Mouse (Mus musculus) neutrophil, adult 65 days (primary cell): ENCODE measurements around the gene Adgrg4. TPM values are rescaled to one million over a fixed set of nuclear protein-coding genes. Genes with fewer than 3 reads are reported as not detected.

Source experiments
- total RNA-seq: library from RNA; stranded (reverse); gene quantifications from 2 replicates; pipeline ENCODE4 v1.2.4, GENCODE M21; 2023

Gene Adgrg4
- total RNA-seq = not detected in 2 replicates

DNA sequence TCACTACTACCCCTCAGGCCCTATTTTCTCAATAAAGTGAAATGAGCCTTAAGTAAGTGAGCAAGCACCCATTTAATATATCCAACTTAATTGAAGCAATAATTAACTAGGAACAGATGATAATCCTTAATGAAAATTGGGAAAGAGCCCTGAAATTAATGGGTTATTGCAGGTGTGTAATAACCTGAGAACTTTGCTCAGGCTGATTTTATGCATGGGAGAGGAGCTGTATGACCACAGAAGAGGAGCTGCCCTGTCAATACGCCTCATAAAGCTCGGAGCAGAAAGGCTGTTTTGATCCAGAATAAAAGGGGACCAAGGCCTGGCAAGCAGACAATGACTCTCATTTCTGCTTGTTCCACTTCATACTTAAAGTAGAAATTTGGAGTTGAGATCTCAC, at the start of gene Adgrg4:
Gene Adgrg4, plus strand, starts transcription at position 301 of the 400 bp plus-strand sequence.

GRCm38 (mm10) chrX:56821765-56822603, 48.0 kb upstream of the Adgrg4 start, which contains the start of gene Map7d3:
TSS of gene Map7d3 (minus strand) at chrX:56822326.

DNA sequence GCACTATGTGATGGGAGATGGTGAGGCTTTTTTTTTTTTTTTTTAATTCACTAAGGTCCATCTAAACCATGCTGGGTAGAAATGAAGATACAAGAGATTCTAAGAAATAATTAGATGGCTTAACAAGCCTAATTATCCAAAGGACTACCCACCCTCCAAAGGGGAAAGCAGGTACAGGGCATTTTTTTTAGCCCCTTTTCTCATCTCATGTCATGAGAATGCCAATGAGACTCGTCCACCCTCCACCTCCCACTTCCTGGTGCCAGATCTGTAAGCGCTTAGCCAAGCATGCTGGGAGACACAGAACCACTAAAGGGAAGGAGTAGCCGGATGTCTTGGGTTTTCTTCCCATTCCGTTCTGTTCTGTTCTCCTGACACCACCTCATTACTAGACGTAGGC, 172.8 kb downstream of the Adgrg4 start, which contains the start of gene Brs3:
Gene Brs3, plus strand, starts transcription at position 301 of the 400 bp plus-strand sequence.

Other genes with a start within 250 kb of the Adgrg4 start
- gene Fhl1, start 138.4 kb upstream of the Adgrg4 start, total RNA-seq = 0.27 and 1.1 TPM in 2 replicates
- gene Map7d3, start 47.8 kb upstream of the Adgrg4 start, total RNA-seq = 0.95 and 1.1 TPM in 2 replicates
- gene Brs3, start 172.9 kb downstream of the Adgrg4 start, total RNA-seq = not detected in 2 replicates
- gene Htatsf1, start 183.4 kb downstream of the Adgrg4 start, total RNA-seq = 14.9 and 19.6 TPM in 2 replicates
- gene Vgll1, start 217.9 kb downstream of the Adgrg4 start, total RNA-seq = not detected in 2 replicates